Mouse (Mus musculus) thymus, postnatal 36 days (tissue): ENCODE measurements around the gene Sdk2.

ENCODE experiments used
- DNase-seq, 2 experiments: peaks; one replicate each; pipeline ENCODE4 v3.0.0; 2022; ENCODE audit warnings: mixed read lengths in 2 of 2

The Sdk2 gene

GRCm38 (mm10) chr11:114044373-114044772, 22.5 kb downstream of the Sdk2 start:
- no peak for DNase-seq

- no peak for DNase-seq
These were observed 23.3 kb downstream of the Sdk2 start for GRCm38 (mm10) chr11:114043530-114043929.

- no peak for DNase-seq
These were observed 26.3 kb downstream of the Sdk2 start for GRCm38 (mm10) chr11:114040391-114041035.

GRCm38 (mm10) chr11:114038036-114038435, 28.8 kb downstream of the Sdk2 start:
- DNase-seq: no peak

- DNase-seq: no peak
These were observed 35.4 kb downstream of the Sdk2 start for GRCm38 (mm10) chr11:114031491-114031890.

- no peak for DNase-seq
These were observed 36.6 kb downstream of the Sdk2 start for GRCm38 (mm10) chr11:114030214-114030613.

- no peak for DNase-seq
These were observed 38.3 kb downstream of the Sdk2 start for GRCm38 (mm10) chr11:114028512-114028911.

GRCm38 (mm10) chr11:114028021-114028420, 38.8 kb downstream of the Sdk2 start:
- no peak for DNase-seq

- no peak for DNase-seq
These were observed 41.8 kb downstream of the Sdk2 start for GRCm38 (mm10) chr11:114025056-114025455.

GRCm38 (mm10) chr11:114023965-114024364, 42.9 kb downstream of the Sdk2 start:
- DNase-seq: no peak

- DNase-seq: no peak
These were observed 44.7 kb downstream of the Sdk2 start for GRCm38 (mm10) chr11:114022166-114022565.

- DNase-seq: no peak
These were observed 47.8 kb downstream of the Sdk2 start for GRCm38 (mm10) chr11:114019087-114019486.

- DNase-seq: no peak
These were observed 49.9 kb downstream of the Sdk2 start for GRCm38 (mm10) chr11:114016889-114017392.

- no peak for DNase-seq
These were observed 50.5 kb downstream of the Sdk2 start for GRCm38 (mm10) chr11:114016108-114016888.

GRCm38 (mm10) chr11:114011523-114011922, 55.3 kb downstream of the Sdk2 start:
- DNase-seq: no peak

GRCm38 (mm10) chr11:114005879-114006278, 61.0 kb downstream of the Sdk2 start:
- DNase-seq: no peak

- DNase-seq: no peak
These were observed 62.2 kb downstream of the Sdk2 start for GRCm38 (mm10) chr11:114004651-114005050.

- no peak for DNase-seq
These were observed 63.7 kb downstream of the Sdk2 start for GRCm38 (mm10) chr11:114003195-114003594.

- no peak for DNase-seq
These were observed 66.8 kb downstream of the Sdk2 start for GRCm38 (mm10) chr11:114000051-114000450.

GRCm38 (mm10) chr11:113998702-113999101, 68.1 kb downstream of the Sdk2 start:
- DNase-seq: no peak

- no peak for DNase-seq
These were observed 72.9 kb downstream of the Sdk2 start for GRCm38 (mm10) chr11:113993921-113994320.

GRCm38 (mm10) chr11:113992894-113993293, 74.0 kb downstream of the Sdk2 start:
- DNase-seq: no peak

GRCm38 (mm10) chr11:113991886-113992285, 75.0 kb downstream of the Sdk2 start:
- DNase-seq: no peak

- no peak for DNase-seq
These were observed 76.4 kb downstream of the Sdk2 start for GRCm38 (mm10) chr11:113990466-113990865.
